Mouse (Mus musculus) thymus, adult 2 months (tissue): ENCODE results near the gene Zscan5b.

Experiments
- CTCF ChIP-seq: fragments of 200-500 bp; IDR thresholded peaks from 2 replicates; pipeline ENCODE4 v1.5.1; 2012; ENCODE audit warnings: mild to moderate bottlenecking, control low read depth, low read length, moderate library complexity, borderline replicate concordance; ENCODE audit not compliant: control insufficient read depth, poor library complexity, insufficient read depth; ENCODE audit errors: extremely low read depth
- POLR2A ChIP-seq: fragments of 200-500 bp; IDR thresholded peaks from 2 replicates; pipeline ENCODE4 v1.6.1; 2012; ENCODE audit warnings: mild to moderate bottlenecking, low read length, control low read depth, moderate library complexity; ENCODE audit not compliant: control insufficient read depth, poor library complexity, insufficient read depth; ENCODE audit errors: extremely low read depth

DNA sequence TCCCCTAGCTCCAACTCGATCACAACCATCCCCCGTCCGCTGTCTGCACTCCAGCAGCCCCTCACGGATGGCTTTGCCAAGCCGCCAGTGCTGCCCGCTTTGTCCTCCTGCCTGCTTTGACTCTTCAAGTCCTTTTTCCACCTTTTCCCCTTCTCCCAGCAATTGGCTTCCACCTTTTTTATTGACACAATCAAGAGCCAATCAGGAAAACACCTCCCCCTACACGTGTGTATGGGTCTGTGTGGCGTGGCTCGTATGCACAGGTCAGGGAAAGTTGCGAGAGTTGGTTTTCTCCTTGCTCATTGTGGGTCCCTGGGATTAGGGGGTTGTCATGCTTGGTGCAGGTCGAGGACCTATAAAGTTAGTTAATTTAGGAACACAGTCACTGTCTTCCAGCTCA lies 17.7 kb downstream of the Zscan5b start:
- TF ChIP-seq POLR2A (no peak), CTCF (no peak)
